Mouse (Mus musculus) hindbrain, postnatal 0 days (tissue): ENCODE results near the gene Epha6. TPM values are rescaled to one million over a fixed set of nuclear protein-coding genes. Genes with fewer than 3 reads are reported as not detected.

Source experiments
- ATAC-seq: fragments of 200-750 bp; cut with Nextera tagmentation; 2 replicates; pipeline ENCODE4 v1.8.0; 2017; ENCODE audit warnings: mild to moderate bottlenecking, moderate TSS enrichment, moderate library complexity
- DNase-seq: peaks from one replicate; pipeline ENCODE4 v3.0.0-alpha.2; 2015; ENCODE audit warnings: low spot score
- H3K27ac ChIP-seq: fragments of 300-500 bp; sonication (generic); 2 replicates; pipeline ENCODE4 v1.5.1; 2014; ENCODE audit warnings: mild to moderate bottlenecking
- H3K27me3 ChIP-seq: fragments of 300-500 bp; sonication (generic); 2 replicates; pipeline ENCODE4 v1.6.1; 2014; ENCODE audit warnings: low read length, mixed read lengths; ENCODE audit not compliant: insufficient read depth
- H3K36me3 ChIP-seq: fragments of 300-500 bp; sonication (generic); 2 replicates; pipeline ENCODE4 v1.6.1; 2014; ENCODE audit warnings: low read length, mixed read lengths; ENCODE audit not compliant: insufficient read depth
- H3K4me1 ChIP-seq: fragments of 300-500 bp; sonication (generic); 2 replicates; pipeline ENCODE4 v1.6.1; 2014; ENCODE audit warnings: antibody characterized with exemption, low read length, mixed read lengths; ENCODE audit not compliant: insufficient read depth
- H3K4me2 ChIP-seq: fragments of 300-500 bp; sonication (generic); 2 replicates; pipeline ENCODE4 v1.6.1; 2014; ENCODE audit warnings: low read depth, mild to moderate bottlenecking, low read length, moderate library complexity, mixed read lengths
- H3K4me3 ChIP-seq: fragments of 300-500 bp; sonication (generic); 2 replicates; pipeline ENCODE4 v1.5.1; 2014; ENCODE audit warnings: low read length
- H3K9ac ChIP-seq: fragments of 300-500 bp; sonication (generic); replicated peaks from 2 replicates; pipeline ENCODE4 v1.6.1; 2014; ENCODE audit warnings: mild to moderate bottlenecking, low read length, moderate library complexity, mixed read lengths
- H3K9me3 ChIP-seq: fragments of 300-500 bp; sonication (generic); 2 replicates; pipeline ENCODE4 v1.6.1; 2016; ENCODE audit warnings: low read length, mixed read lengths
- CTCF ChIP-seq: IDR thresholded peaks from 2 replicates; pipeline ENCODE4 v1.5.1; 2016; ENCODE audit warnings: antibody characterized with exemption, control low read depth, low read depth
- WGBS: fragments of 180-500 bp; shearing (Covaris S2); extraction: QIAGEN DNeasy Blood & Tissue Kit; methylation state at CpG from one replicate; pipeline ENCODE4 v1.1.7; 2014; 5-methylcytosine and 5-hydroxymethylcytosine counted together
- polyA plus RNA-seq: library from polyadenylated mRNA; unstranded; fragments of >200 nt; fragmentation: Nextera tagmentation; extraction: Ambion mirVana; gene quantifications from 2 replicates; pipeline ENCODE4 v1.2.1, GENCODE M21; 2015
- total RNA-seq: library from RNA; depleted of rRNA; stranded (reverse); fragments of >200 nt; gene quantifications from 2 replicates; pipeline ENCODE4 v1.2.3, GENCODE M21; 2014

The Epha6 gene
- total and polyA plus RNA-seq, 2 experiments from 2014 or later, result 7.2 to 20.6 TPM

DNA sequence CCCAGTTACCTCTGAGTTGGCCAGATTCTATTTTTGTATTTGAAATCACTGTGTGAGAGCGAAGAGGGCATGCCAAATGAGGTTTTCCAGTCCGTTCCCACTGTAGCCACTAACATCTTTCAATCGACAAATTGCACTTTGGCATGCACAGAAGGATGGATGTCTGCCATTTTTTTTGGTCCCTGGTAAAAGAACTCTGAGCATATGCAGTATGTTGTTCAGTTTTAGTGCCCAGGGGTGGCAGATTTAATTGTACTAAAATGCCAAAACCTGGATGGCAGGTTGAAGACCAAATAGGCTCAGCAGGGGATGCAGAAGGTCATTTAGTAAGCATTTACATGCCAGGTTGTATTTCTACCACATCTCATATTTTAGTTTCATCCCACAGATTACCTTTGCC, 503.1 kb downstream of the Epha6 start:
- H3K9ac ChIP-seq, result no peak overlapping the region
- TF ChIP-seq CTCF, result no peak
- no peaks in the 10 kb centered on the region for H3K4me1 ChIP-seq
- H3K4me3 ChIP-seq, result no peak overlapping the region
- H3K27me3 ChIP-seq, result no peaks in the 10 kb centered on the region
- H3K4me2 ChIP-seq, result no peak overlapping the region
- WGBS, result 55% methylated on average over 3 of the region's 3 CpGs
- H3K9me3 ChIP-seq, result no peaks in the 10 kb centered on the region
- peak; percentile 53 for DNase-seq
- no peak overlapping the region for H3K27ac ChIP-seq
- 0 out of 2 replicates have a peak, but pooled peaks have one; percentile 40 for ATAC-seq
- no peaks in the 10 kb centered on the region for H3K36me3 ChIP-seq

DNA sequence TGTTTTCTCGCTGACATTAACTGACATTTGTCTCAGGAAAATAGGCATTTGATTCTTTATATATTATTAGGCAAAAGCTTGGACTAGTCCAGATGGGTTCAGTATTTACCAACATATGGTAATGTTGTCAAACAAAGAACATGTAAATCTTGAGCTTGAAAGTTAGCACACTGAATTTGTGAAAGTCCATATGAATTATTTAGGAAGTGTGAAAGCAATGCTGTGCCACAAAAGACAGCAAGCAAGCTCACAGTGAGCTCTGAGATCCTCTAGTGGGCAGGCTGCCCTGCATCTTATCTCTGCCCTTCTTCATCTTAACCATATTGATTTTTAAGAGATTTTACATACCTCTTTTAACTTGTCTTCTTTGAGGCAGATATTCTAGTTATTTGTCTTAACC, 510.0 kb downstream of the Epha6 start:
- Histone ChIP-seq H3K27me3 (no peaks in the 10 kb centered on the region), H3K4me2 (no peak overlapping the region), H3K36me3 (no peaks in the 10 kb centered on the region), H3K27ac (no peak overlapping the region), H3K9me3 (no peaks in the 10 kb centered on the region), H3K4me1 (no peaks in the 10 kb centered on the region), H3K9ac (no peak overlapping the region), H3K4me3 (no peak overlapping the region)
- DNase-seq (no peak), ATAC-seq (no peak)
- TF ChIP-seq CTCF, result no peak
- 72% methylated on average over 1 of the region's 1 CpGs for WGBS

GRCm38 (mm10) chr16:60086976-60087375, 518.4 kb downstream of the Epha6 start:
- ATAC-seq (peak; percentile 76), DNase-seq (peak; percentile 64)
- TF ChIP-seq CTCF, result no peak

GRCm38 (mm10) chr16:60070457-60071112, 534.7 kb downstream of the Epha6 start:
- H3K9ac ChIP-seq, result no peak overlapping the region
- H3K4me3 ChIP-seq, result no peak overlapping the region
- H3K27me3 ChIP-seq, result no peaks in the 10 kb centered on the region
- no peaks in the 10 kb centered on the region for H3K4me1 ChIP-seq
- no peak overlapping the region for H3K4me2 ChIP-seq
- H3K9me3 ChIP-seq, result no peaks in the 10 kb centered on the region
- H3K27ac ChIP-seq, result no peak overlapping the region
- 78% methylated on average over 10 of the region's 10 CpGs for WGBS
- ATAC-seq (no peak), DNase-seq (no peak)
- H3K36me3 ChIP-seq, result no peaks in the 10 kb centered on the region
- TF ChIP-seq CTCF, result no peak

More at GRCm38 (mm10) chr16:60086976-60087375, 518.4 kb downstream of the Epha6 start:
- H3K9ac ChIP-seq, result no peak overlapping the region
- no peak overlapping the region for H3K4me2 ChIP-seq
- H3K4me1 ChIP-seq, result no peaks in the 10 kb centered on the region
- no peak overlapping the region for H3K4me3 ChIP-seq
- 73% methylated on average over 3 of the region's 3 CpGs for WGBS
- H3K27ac ChIP-seq, result no peak overlapping the region
- H3K27me3 ChIP-seq, result no peaks in the 10 kb centered on the region
- H3K36me3 ChIP-seq, result no peaks in the 10 kb centered on the region
- H3K9me3 ChIP-seq, result no peaks in the 10 kb centered on the region

- DNase-seq (no peak), ATAC-seq (no peak)
- H3K27me3 ChIP-seq, result no peaks in the 10 kb centered on the region
- no peak for TF ChIP-seq CTCF
- H3K4me3 ChIP-seq, result no peak overlapping the region
- H3K4me2 ChIP-seq, result no peak overlapping the region
- H3K27ac ChIP-seq, result no peak overlapping the region
- no peaks in the 10 kb centered on the region for H3K4me1 ChIP-seq
- WGBS, result 88% methylated on average over 1 of the region's 1 CpGs
- H3K36me3 ChIP-seq, result no peaks in the 10 kb centered on the region
- H3K9ac ChIP-seq, result no peak overlapping the region
- H3K9me3 ChIP-seq, result no peaks in the 10 kb centered on the region
Measured at GRCm38 (mm10) chr16:60043809-60044208, 561.5 kb downstream of the Epha6 start.

- H3K27me3 ChIP-seq, result no peaks in the 10 kb centered on the region
- no peak for DNase-seq
- no peak for TF ChIP-seq CTCF
- no peak overlapping the region for H3K27ac ChIP-seq
- H3K4me2 ChIP-seq, result no peak overlapping the region
- no peak overlapping the region for H3K9ac ChIP-seq
- no peak for ATAC-seq
- no peak overlapping the region for H3K4me3 ChIP-seq
- no peaks in the 10 kb centered on the region for H3K4me1 ChIP-seq
- 73% methylated on average over 1 of the region's 1 CpGs for WGBS
- no peaks in the 10 kb centered on the region for H3K9me3 ChIP-seq
- no peaks in the 10 kb centered on the region for H3K36me3 ChIP-seq
Measured at GRCm38 (mm10) chr16:60028381-60028780, 577.0 kb downstream of the Epha6 start.

DNA sequence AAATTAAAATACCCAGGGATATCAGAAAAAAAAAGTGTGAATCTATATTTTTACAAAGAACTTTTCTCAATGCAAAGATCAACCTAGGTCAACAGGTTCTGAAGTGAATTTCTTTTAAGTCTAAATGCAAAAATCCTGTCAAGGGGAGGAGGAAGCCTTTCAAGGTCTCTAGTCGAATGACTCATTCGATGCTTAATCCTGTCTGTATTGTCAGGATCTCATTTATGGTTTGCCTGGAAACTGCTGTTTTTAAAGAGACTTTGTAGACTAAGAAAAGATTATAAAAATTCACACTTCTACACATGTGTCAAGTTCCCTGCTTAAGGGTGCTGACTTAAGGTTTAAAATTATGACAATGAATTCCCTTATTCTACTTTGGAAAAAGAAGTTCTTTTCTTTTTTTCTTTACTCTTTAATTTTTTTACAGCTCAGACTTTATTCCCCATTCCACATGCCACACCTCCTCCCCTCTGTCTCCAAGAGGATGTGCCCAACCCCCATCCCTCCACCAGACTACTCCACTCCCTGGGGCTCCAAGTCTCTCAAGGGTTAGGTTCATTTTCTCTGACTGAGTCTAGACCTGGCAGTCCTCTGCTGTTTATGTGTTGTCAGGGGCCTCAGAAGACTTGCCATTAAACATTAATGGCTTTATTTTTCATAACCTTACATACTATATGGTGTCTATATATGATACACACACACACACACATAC, 598.3 kb downstream of the Epha6 start:
- no peaks in the 10 kb centered on the region for H3K9me3 ChIP-seq
- TF ChIP-seq CTCF, result no peak
- no peak for DNase-seq

More for the DNA sequence above, 598.3 kb downstream of the Epha6 start:
- Histone ChIP-seq H3K4me2 (no peak overlapping the region), H3K4me1 (no peaks in the 10 kb centered on the region), H3K27ac (no peak overlapping the region), H3K4me3 (no peak overlapping the region), H3K27me3 (no peaks in the 10 kb centered on the region), H3K36me3 (no peaks in the 10 kb centered on the region), H3K9ac (no peak overlapping the region)
- WGBS, result 77% methylated on average over 2 of the region's 2 CpGs
- ATAC-seq, result no peak
